Mouse (Mus musculus) liver, embryonic 12.5 days (tissue): ENCODE measurements around the gene Pi4k2b. TPM values are rescaled to one million over a fixed set of nuclear protein-coding genes. Genes with fewer than 3 reads are reported as not detected.
"Not testable (repeated sequence)": the region's sequence is repeated elsewhere in the genome, so short reads cannot be mapped to it uniquely, and the experiment has no call there.

ENCODE experiments used
- ATAC-seq: fragments of 200-750 bp; cut with Nextera tagmentation; 2 replicates; pipeline ENCODE4 v1.8.0; 2017; ENCODE audit warnings: moderate number of reproducible peaks, mild to moderate bottlenecking, moderate library complexity
- H3K27ac ChIP-seq: fragments of 300-500 bp; sonication (generic); 2 replicates; pipeline ENCODE4 v1.5.1; 2016; ENCODE audit warnings: mild to moderate bottlenecking
- H3K27me3 ChIP-seq: fragments of 300-500 bp; sonication (generic); replicated peaks from 2 replicates; pipeline ENCODE4 v1.6.1; 2016; ENCODE audit warnings: mild to moderate bottlenecking, moderate library complexity
- H3K36me3 ChIP-seq: fragments of 300-500 bp; sonication (generic); 2 replicates; pipeline ENCODE4 v1.6.1; 2016; ENCODE audit warnings: mild to moderate bottlenecking, moderate library complexity
- H3K4me1 ChIP-seq: fragments of 300-500 bp; sonication (generic); 2 replicates; pipeline ENCODE4 v1.6.1; 2016
- H3K4me2 ChIP-seq: fragments of 300-500 bp; sonication (generic); 2 replicates; pipeline ENCODE4 v1.6.1; 2016; ENCODE audit warnings: mild to moderate bottlenecking, moderate library complexity
- H3K4me3 ChIP-seq: fragments of 300-500 bp; sonication (generic); 2 replicates; pipeline ENCODE4 v1.5.1; 2016; ENCODE audit warnings: mild to moderate bottlenecking, moderate library complexity
- H3K9ac ChIP-seq: fragments of 300-500 bp; sonication (generic); 2 replicates; pipeline ENCODE4 v1.6.1; 2016; ENCODE audit warnings: mild to moderate bottlenecking, moderate library complexity
- H3K9me3 ChIP-seq: fragments of 300-500 bp; sonication (generic); replicated peaks from 2 replicates; pipeline ENCODE4 v1.6.1; 2016; ENCODE audit warnings: mild to moderate bottlenecking, moderate library complexity
- WGBS: fragments of 180-500 bp; shearing (Covaris S2); methylation state at CpG from one replicate; pipeline ENCODE4 v1.1.7; 2016; ENCODE audit not compliant: insufficient replicate concordance; 5-methylcytosine and 5-hydroxymethylcytosine counted together
- polyA plus RNA-seq: library from polyadenylated mRNA; unstranded; fragments of >200 nt; fragmentation: Nextera tagmentation; extraction: Ambion mirVana; gene quantifications from 2 replicates; pipeline ENCODE4 v1.2.1, GENCODE M21; 2016

Gene Pi4k2b
- 25.3 and 26.3 TPM in 2 replicates for polyA plus RNA-seq

DNA sequence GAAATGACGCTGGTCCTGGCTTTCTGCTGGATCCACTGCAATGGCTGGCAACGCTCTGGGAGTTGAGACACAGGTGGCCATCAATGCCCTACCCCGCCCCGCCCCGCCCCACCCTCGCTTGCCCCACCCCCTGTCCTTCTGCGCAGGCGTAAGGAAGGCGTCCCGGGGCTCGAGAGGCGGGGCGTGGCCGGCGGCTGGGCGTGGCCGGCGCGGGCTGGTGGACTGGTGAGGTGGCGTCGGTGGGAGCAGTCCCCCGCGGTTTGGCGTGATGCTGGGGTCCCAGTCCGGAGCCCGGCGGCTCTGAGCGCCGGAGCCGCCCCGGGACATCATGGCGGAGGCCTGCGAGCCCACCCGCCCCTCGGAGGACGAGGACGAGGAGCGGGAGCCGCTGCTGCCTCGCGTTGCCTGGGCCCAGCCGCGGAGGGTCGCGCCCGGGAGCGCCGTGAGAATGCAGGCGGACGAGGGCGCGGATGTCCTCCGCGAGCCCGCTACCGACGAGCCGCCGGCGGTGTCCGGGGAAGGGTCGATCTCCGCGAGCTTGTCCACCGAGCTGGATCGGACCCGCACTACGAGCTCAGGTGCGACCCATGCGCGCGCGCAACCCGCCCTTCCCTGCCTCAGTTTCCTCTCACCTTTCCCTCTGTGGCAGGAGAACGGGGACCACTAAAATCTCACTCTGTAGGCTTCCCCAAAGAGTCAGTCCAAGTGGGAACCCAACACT is at the start of gene Pi4k2b:
Gene Pi4k2b, plus strand, starts transcription at position 184 of the 721 bp plus-strand sequence.
- WGBS = under 1% methylated on average over 67 of the region's 75 CpGs
- peak; percentile 96 for ATAC-seq
- H3K4me1 ChIP-seq = peaks cover 22% of the 10 kb centered on the region
- peak within 1 kb of the TSS; percentile 78 for H3K4me2 ChIP-seq
- H3K36me3 ChIP-seq = peaks cover 6% of the 10 kb centered on the region; the same call in 1 of the 2 replicates
- H3K9me3 ChIP-seq = no peaks in the 10 kb centered on the region
- H3K27me3 ChIP-seq = no peaks in the 10 kb centered on the region; the same call in 1 of the 2 replicates
- peak within 1 kb of the TSS; percentile 81 for H3K4me3 ChIP-seq
- H3K9ac ChIP-seq = peak within 1 kb of the TSS; percentile 90
- H3K27ac ChIP-seq = peak within 1 kb of the TSS; percentile 87

DNA sequence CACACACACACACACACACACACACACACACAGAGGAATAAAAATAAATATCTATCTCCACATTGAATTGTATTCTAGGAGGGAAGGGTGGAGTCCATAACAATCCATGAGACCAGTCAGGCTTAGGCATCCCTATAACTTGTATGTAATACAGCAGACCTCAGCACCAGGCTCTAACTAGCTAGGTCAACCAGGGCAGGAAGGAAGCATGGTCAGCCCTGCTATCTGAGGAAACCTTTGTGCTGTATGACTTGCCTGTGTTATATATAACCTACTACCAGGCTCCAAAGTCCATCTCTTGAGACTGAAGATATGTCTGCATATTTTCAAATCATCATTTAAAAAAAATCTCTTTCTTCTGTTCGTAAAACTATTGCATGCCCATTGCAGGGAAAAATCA is 44.1 kb upstream of the Pi4k2b start:
- Histone ChIP-seq H3K4me3 (no peak overlapping the region), H3K4me2 (no peak overlapping the region), H3K27me3 (no peaks in the 10 kb centered on the region), H3K9me3 (no peaks in the 10 kb centered on the region), H3K36me3 (no peaks in the 10 kb centered on the region), H3K27ac (no peak overlapping the region), H3K4me1 (no peaks in the 10 kb centered on the region), H3K9ac (no peak overlapping the region)
- ATAC-seq = no peak
- WGBS = 73% methylated on average over 1 of the region's 1 CpGs

DNA sequence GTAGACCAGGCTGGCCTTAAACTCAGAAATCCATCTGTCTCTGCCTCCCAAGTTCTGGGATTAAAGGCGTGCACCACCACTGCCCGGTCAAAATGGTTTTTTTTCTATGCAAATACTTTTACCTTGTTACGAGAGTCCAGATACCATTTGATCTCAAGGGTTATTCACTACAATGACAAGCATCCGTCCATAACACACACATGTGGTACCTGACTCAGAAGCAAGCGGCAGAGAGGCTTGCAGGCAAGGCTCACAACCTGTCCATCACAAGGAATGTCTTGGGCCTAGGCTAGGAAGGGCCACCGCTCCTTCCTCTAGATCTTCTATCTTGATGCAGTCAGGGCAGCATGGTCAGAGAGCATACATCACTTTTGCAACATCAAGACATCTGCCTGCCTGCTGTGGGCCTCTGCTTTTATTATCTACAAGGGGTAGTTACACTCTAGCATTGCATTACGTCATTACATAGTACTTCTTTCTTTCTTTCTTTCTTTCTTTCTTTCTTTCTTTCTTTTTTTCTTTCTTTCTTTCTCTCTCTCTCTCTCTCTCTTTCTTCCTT is 43.4 kb upstream of the Pi4k2b start:
- not testable (repeated sequence) for H3K27me3 ChIP-seq, H3K27ac ChIP-seq, H3K4me1 ChIP-seq, H3K4me2 ChIP-seq, H3K9ac ChIP-seq, ATAC-seq, H3K9me3 ChIP-seq, H3K36me3 ChIP-seq, H3K4me3 ChIP-seq
- WGBS = 74% methylated on average over 7 of the region's 7 CpGs

DNA sequence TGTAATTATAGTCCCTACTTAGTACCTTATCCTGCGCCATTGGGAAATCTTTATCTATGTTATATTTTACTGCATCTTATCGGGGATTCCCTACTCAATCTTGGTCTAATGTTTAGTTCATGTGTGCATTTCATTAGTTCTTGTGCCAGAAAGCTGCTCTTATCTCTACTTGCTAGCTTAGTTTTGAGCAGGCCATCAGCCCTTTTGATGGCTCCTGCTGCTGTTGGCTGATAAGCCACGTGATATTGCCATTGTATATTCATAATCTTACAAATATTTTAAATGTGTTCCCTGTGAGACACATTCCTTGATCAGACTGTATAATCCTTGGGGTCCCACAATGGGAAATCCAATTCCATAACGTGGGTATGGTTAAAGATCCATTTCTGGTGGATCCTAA is 36.8 kb upstream of the Pi4k2b start:
- peaks cover 12% of the 10 kb centered on the region for H3K4me1 ChIP-seq
- ATAC-seq = peak; percentile 44
- no peak overlapping the region for H3K9ac ChIP-seq
- H3K9me3 ChIP-seq = no peaks in the 10 kb centered on the region
- peaks cover 2% of the 10 kb centered on the region; the same call in 1 of the 2 replicates for H3K27me3 ChIP-seq
- H3K4me3 ChIP-seq = no peak overlapping the region
- H3K4me2 ChIP-seq = no peak overlapping the region
- no peaks in the 10 kb centered on the region for H3K36me3 ChIP-seq
- no peak overlapping the region for H3K27ac ChIP-seq
- 46% methylated on average over 4 of the region's 4 CpGs for WGBS

DNA sequence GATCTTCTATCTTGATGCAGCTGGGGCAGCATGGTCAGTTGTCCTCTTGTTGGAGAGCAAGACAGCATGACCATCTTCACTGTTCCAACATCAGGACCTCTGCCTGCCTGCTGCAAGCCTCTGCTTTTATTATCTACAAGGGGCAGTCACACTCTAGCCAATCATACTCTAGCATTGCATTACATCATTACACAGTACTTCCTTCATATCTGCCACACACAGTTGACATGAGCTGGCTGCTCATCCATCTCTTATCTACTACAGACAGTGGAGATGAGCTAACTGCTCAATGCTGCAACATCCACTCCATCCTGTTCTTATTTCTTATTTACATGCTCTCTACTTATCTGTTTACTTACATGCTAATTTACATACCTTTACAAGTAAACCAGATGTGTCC is 28.7 kb upstream of the Pi4k2b start:
- ATAC-seq = peak; percentile 100
- H3K36me3 ChIP-seq = no peaks in the 10 kb centered on the region
- H3K9me3 ChIP-seq = no peaks in the 10 kb centered on the region
- H3K4me1 ChIP-seq = peaks cover 18% of the 10 kb centered on the region
- peak overlapping the region; percentile 67 for H3K27ac ChIP-seq
- peak overlapping the region; percentile 33 for H3K4me3 ChIP-seq
- H3K27me3 ChIP-seq = no peaks in the 10 kb centered on the region
- H3K9ac ChIP-seq = 0 out of 2 replicates have a peak overlapping the region, but pooled peaks have one; percentile 39
- peak overlapping the region; percentile 59 for H3K4me2 ChIP-seq

DNA sequence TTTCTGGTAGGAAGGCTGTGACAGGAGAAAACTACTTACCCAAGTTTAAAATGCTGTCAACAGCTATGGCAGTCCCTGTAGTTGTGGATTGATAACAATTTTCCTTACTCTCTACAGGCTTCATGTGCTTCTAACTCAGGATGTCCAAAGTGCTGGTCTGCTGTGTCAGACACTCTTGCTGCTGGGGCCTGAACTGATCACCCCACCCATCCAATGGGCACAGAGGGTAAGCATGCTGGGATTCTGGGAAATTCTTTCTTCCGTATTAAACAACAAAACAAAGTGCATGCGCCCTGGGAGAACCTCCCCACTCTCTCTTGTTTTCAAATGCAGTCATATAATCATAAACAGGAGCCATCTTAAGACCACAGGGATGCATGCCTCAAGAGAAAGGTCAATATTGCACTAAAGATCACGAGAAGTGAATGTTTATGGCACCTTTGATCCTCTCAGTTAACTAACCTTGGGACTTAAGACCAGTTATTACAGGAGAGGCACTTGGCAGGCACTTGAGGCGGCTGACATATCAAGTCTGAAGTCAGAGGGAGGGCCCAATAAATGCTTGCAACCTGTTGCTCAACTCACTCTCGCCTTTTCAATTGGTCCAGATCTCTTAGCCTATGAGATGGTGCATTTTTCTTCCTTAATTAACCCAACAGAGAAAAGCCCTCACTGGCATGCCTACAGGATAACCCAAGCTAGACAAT is 24.5 kb upstream of the Pi4k2b start:
- Histone ChIP-seq H3K9ac (no peak overlapping the region), H3K27me3 (peaks cover 12% of the 10 kb centered on the region; the same call in 1 of the 2 replicates), H3K27ac (no peak overlapping the region), H3K36me3 (no peaks in the 10 kb centered on the region), H3K4me2 (no peak overlapping the region), H3K4me1 (peaks cover 17% of the 10 kb centered on the region), H3K9me3 (no peaks in the 10 kb centered on the region), H3K4me3 (no peak overlapping the region)
- no peak for ATAC-seq
- whole genome bisulfite sequencing = 62% methylated on average over 5 of the region's 5 CpGs

DNA sequence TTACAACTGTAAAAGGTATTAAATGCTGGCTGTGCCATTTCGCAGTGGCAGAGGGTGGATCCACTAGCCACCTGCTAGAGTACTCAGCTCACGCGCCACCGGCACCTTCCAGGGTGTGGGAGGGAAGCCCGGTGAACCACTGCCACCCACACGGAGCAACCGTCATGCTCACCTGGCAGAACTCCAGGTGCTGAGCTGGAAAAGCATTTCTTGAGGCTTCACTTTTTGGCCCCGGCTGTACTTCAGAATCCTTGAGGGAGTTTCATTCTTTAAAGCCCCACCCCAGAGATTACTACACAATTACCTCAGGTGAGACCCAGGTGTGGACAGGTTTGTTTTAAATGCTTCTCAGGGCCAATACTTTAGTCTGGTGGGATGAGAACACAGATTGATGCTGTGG is 20.4 kb upstream of the Pi4k2b start:
- Histone ChIP-seq H3K4me1 (no peaks in the 10 kb centered on the region), H3K4me3 (no peak overlapping the region), H3K4me2 (no peak overlapping the region), H3K9me3 (no peaks in the 10 kb centered on the region), H3K9ac (no peak overlapping the region), H3K36me3 (no peaks in the 10 kb centered on the region), H3K27ac (no peak overlapping the region), H3K27me3 (peaks cover 12% of the 10 kb centered on the region; the same call in 1 of the 2 replicates)
- no peak for ATAC-seq
- 75% methylated on average over 8 of the region's 8 CpGs for WGBS

DNA sequence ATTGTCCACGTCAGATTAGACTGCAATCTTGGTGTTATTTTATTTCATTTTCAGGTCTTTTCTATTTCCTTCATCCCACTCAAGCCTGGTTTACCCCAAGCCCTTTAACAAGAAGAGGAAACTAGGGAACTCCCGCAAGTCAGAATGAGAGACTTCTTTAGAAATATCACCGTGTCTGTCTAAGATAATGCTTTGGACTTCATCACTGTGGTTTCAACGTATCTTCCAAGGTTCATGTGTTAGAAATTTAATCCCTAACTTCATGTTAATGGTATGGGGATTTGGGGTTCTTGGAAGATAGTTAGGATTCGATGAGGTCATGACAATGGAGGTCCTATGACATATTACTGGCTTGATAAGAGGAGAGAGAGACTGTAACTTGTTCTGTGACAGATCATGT is 13.6 kb upstream of the Pi4k2b start:
- no peak overlapping the region for H3K27ac ChIP-seq
- no peak overlapping the region for H3K4me2 ChIP-seq
- no peak overlapping the region for H3K4me3 ChIP-seq
- H3K4me1 ChIP-seq = 0 out of 2 replicates have a peak, but pooled peaks cover 3% of the 10 kb centered on the region
- WGBS = 61% methylated on average over 5 of the region's 5 CpGs
- no peak overlapping the region for H3K9ac ChIP-seq
- no peaks in the 10 kb centered on the region for H3K9me3 ChIP-seq
- no peak for ATAC-seq
- peaks cover 3% of the 10 kb centered on the region; the same call in 1 of the 2 replicates for H3K27me3 ChIP-seq
- H3K36me3 ChIP-seq = no peaks in the 10 kb centered on the region

DNA sequence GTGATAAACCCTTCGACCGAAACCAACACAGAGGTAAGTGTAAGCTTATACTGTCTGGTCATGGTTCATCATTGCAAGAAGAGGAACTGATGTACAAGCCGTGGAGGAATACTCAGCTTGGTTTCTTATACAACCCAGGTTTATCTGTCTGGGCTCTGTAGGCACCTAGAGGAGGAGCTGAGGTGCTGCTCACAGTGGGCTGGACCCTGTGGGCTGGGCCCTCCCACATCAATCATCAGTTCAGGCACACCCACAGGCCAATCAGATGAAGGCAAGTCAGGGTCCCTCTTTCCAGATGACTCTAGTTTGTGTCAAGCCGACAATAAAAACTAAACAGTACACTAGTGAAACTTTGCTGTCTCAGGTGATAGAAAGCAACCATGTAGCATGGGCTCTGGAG is 8.6 kb upstream of the Pi4k2b start:
- 0 out of 2 replicates have a peak, but pooled peaks cover 4% of the 10 kb centered on the region for H3K4me1 ChIP-seq
- no peak overlapping the region for H3K4me3 ChIP-seq
- H3K27me3 ChIP-seq = peaks cover 8% of the 10 kb centered on the region; the same call in 1 of the 2 replicates
- no peak overlapping the region for H3K4me2 ChIP-seq
- peak; percentile 70 for ATAC-seq
- no peak overlapping the region for H3K9ac ChIP-seq
- H3K27ac ChIP-seq = no peak overlapping the region
- no peaks in the 10 kb centered on the region for H3K36me3 ChIP-seq
- WGBS = 43% methylated on average over 4 of the region's 4 CpGs
- no peaks in the 10 kb centered on the region for H3K9me3 ChIP-seq

DNA sequence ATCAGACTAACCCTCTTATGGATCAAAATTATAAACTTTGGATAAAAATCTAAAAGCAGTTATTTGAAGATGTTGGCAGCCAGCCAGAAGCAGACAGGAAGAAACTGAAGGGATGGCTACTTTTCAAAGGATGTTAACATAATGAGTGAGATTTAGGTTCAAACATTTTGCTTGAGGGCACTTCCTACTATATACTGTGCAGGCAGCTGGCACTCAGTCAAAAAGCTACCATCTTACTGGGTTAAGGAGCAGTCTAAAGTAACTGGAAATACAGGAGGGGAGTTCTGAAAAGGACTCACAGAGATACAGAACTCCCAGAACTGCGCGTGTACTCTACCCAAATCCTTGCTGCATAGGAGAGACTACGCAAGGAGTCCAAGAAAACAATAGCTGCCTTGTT is 5.3 kb upstream of the Pi4k2b start:
- Histone ChIP-seq H3K4me1 (0 out of 2 replicates have a peak, but pooled peaks cover 4% of the 10 kb centered on the region), H3K27ac (no peak overlapping the region), H3K36me3 (no peaks in the 10 kb centered on the region), H3K4me3 (no peak overlapping the region), H3K4me2 (no peak overlapping the region), H3K9ac (no peak overlapping the region), H3K9me3 (no peaks in the 10 kb centered on the region), H3K27me3 (peaks cover 8% of the 10 kb centered on the region; the same call in 1 of the 2 replicates)
- 84% methylated on average over 3 of the region's 3 CpGs for WGBS
- ATAC-seq = no peak

DNA sequence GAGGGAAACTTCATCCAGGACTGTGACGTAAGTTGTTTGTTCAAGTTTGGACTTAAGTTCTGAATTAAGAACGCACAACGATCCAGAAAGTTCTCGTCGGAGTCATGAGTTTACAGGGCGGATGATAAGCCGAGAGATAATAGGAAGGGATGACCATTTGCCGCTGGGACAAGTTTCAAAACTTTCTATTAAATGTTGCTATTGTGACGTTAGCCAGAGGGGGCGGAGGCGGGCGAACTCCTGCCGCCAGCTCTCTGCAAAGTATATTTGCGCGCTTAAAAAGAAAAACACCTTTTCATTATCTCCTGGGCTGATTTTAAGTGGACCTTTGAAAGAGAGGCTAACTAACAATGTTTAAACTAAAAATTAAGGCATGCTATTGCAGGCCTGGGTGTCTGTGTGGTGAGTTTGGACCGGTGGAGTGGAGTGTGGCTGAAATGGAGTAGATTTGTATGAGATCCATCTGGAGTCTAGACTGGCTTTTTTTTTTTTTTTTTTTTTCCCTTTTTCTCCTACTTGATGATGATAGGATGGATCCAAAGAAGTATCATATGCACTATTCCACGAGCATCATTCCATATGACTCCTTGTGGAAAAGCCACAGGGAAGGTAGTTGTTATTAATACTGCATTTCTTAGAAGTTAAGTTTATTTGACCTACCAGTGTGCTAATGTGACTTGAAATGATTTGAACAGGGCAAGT is 889 bp downstream of the Pi4k2b start:
- Histone ChIP-seq H3K27me3 (no peaks in the 10 kb centered on the region; the same call in 1 of the 2 replicates), H3K4me1 (peaks cover 22% of the 10 kb centered on the region), H3K9ac (peak overlapping the region; percentile 90), H3K9me3 (no peaks in the 10 kb centered on the region), H3K4me2 (peak overlapping the region; percentile 78), H3K27ac (peak overlapping the region; percentile 87), H3K4me3 (peak overlapping the region; percentile 81), H3K36me3 (peaks cover 6% of the 10 kb centered on the region; the same call in 1 of the 2 replicates)
- ATAC-seq = peak; percentile 50
- 4% methylated on average over 17 of the region's 17 CpGs for WGBS
